9 mouse cellular contexts compared by ENCODE assay signal in the genomic region with DNA sequence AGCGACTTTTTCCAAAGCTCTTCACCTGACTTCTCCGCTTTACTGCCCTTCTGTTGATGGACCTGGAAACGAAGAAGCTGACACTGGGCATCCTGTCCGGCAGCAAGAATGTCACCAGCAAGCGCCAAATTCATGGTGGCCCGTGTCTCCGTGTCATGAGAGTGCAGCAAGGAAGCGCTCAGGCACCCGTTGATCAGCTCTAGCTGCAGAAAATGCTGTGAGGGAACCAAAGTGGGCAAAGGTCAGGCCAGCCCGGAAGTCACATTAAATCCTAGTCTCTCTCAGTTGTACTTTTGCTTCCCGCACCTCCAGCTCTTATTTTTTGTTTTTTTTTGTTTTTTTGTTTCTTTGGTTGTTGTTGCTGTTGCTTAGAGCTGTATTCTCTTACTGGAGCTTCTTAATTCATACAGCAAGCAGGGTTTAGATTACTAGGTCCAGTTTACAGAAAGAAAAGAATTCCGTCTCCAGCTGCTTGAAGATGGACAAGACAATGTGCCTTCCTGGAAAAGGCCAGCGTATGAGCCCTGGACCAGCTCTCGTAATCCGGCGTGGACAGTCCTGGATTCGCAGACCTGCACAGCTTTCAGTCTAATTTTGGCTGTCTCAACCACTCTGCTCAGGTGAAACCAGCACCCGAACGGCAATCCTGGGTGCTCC. TPM values are rescaled to one million over a fixed set of nuclear protein-coding genes. Genes with fewer than 3 reads are reported as not detected.
DNase-seq lines count a peak whose midpoint lies in the region; ATAC-seq and TF ChIP-seq lines count a peak whose summit lies in the region.
"Had no signal": no experiment of that assay in that cellular context is flagged by ENCODE, and none has a peak within 500 bp of the region (broad histone marks: within the 10 kb centered on the region; RNA-seq: fewer than 3 reads in every experiment).

No protein-coding gene starts in this region.

- peak overlapping the region; percentile 74 for H3K9ac ChIP-seq in heart, postnatal 0 days (replicated peaks; ENCODE audit: low read depth, low read length)
- peak overlapping the region; percentile 94 for H3K9ac ChIP-seq in limb, embryonic 13.5 days

- 0 out of 2 replicates have a peak, but pooled peaks cover 4% of the 10 kb centered on the region for H3K27me3 ChIP-seq in E14TG2a.4 (ENCODE audit: insufficient read depth, low read length)
- no peaks in the 10 kb centered on the region for H3K27me3 ChIP-seq in heart, postnatal 0 days (ENCODE audit: control insufficient read depth, insufficient read depth, low read length)
- peaks cover 4% of the 10 kb centered on the region; the same call in 1 of the 2 replicates for H3K27me3 ChIP-seq in limb, embryonic 13.5 days
- H3K27me3 ChIP-seq in small intestine, adult 2 months (ENCODE audit: control insufficient read depth, insufficient read depth, low read length), result no peaks in the 10 kb centered on the region

- no peak for ATAC-seq in CD4-positive, CD25-positive, alpha-beta regulatory T cell, adult 4 months
- peak; percentile 5; the same call in 1 of the 2 replicates for ATAC-seq in heart, postnatal 0 days (ENCODE audit: insufficient read depth, low read depth)
- ATAC-seq in limb, embryonic 13.5 days (ENCODE audit: low FRiP score, low read depth), result no peak

- DNase-seq in CD4-positive, CD25-positive, alpha-beta regulatory T cell, adult 2 months (ENCODE audit: low read depth, low spot score), result peak; percentile 32
- peak; percentile 10 for DNase-seq in heart, postnatal 0 days (ENCODE audit: low spot score)
- no peak for DNase-seq in urinary bladder, postnatal 14 days (ENCODE audit: low spot score)
- DNase-seq in left cerebral cortex, adult 11 months (ENCODE audit: low spot score), result no peak

- H3K4me3 ChIP-seq in E14TG2a.4 (replicated peaks; ENCODE audit: low read length), result peak overlapping the region; percentile 96
- peak overlapping the region; percentile 75 for H3K4me3 ChIP-seq in heart, postnatal 0 days (ENCODE audit: low read depth, low read length)
- H3K4me3 ChIP-seq in limb, embryonic 13.5 days, result peak overlapping the region; percentile 84
- H3K4me3 ChIP-seq in small intestine, adult 2 months (ENCODE audit: low read depth, low read length), result peak overlapping the region; percentile 92

- peak overlapping the region; percentile 78 for H3K4me2 ChIP-seq in heart, postnatal 0 days (ENCODE audit: low read depth, low read length)
- H3K4me2 ChIP-seq in limb, embryonic 13.5 days (replicated peaks), result peak overlapping the region; percentile 92

- peaks cover 42% of the 10 kb centered on the region for H3K36me3 ChIP-seq in E14TG2a.4 (ENCODE audit: insufficient read depth, low read length)
- peaks cover 28% of the 10 kb centered on the region for H3K36me3 ChIP-seq in heart, postnatal 0 days (replicated peaks; ENCODE audit: control insufficient read depth, insufficient read depth, low read length)
- peaks cover 37% of the 10 kb centered on the region for H3K36me3 ChIP-seq in limb, embryonic 13.5 days
- H3K36me3 ChIP-seq in small intestine, adult 2 months (ENCODE audit: control insufficient read depth, insufficient read depth, low read length), result peaks cover 31% of the 10 kb centered on the region

- no peak; the same call in 1 of the 2 replicates for TF ChIP-seq POLR2A in small intestine, adult 2 months (IDR thresholded peaks at IDR 0.05; ENCODE audit: low read depth, low read length)

- no peak for TF ChIP-seq EP300 in heart, postnatal 0 days (IDR thresholded peaks at IDR 0.05; ENCODE audit: low read depth)

- H3K4me1 ChIP-seq in E14TG2a.4 (replicated peaks; ENCODE audit: low read depth, low read length), result peaks cover 36% of the 10 kb centered on the region
- peaks cover 19% of the 10 kb centered on the region for H3K4me1 ChIP-seq in heart, postnatal 0 days (ENCODE audit: control insufficient read depth, insufficient read depth)
- peaks cover 24% of the 10 kb centered on the region for H3K4me1 ChIP-seq in limb, embryonic 13.5 days
- H3K4me1 ChIP-seq in small intestine, adult 2 months (ENCODE audit: control insufficient read depth, insufficient read depth, insufficient read length, low read length), result peaks cover 10% of the 10 kb centered on the region

- no peaks in the 10 kb centered on the region for H3K9me3 ChIP-seq in E14TG2a.4 (ENCODE audit: low read length)
- no peaks in the 10 kb centered on the region for H3K9me3 ChIP-seq in heart, postnatal 0 days (replicated peaks; ENCODE audit: control insufficient read depth, low read length)
- H3K9me3 ChIP-seq in limb, embryonic 13.5 days, result no peaks in the 10 kb centered on the region

- H3K27ac ChIP-seq in heart, postnatal 0 days (ENCODE audit: low read depth), result peak overlapping the region; percentile 76
- peak overlapping the region; percentile 91; the same call in 1 of the 2 replicates for H3K27ac ChIP-seq in limb, embryonic 13.5 days
- peak overlapping the region; percentile 86 for H3K27ac ChIP-seq in small intestine, adult 2 months (ENCODE audit: insufficient read depth, low read depth, low read length)

- 31% methylated on average over 19 of the region's 19 CpGs for WGBS in heart, postnatal 0 days
- 33% methylated on average over 19 of the region's 19 CpGs for WGBS in limb, embryonic 13.5 days
- WGBS in small intestine, adult 2 months, result 9% methylated on average over 19 of the region's 19 CpGs

- TF ChIP-seq CTCF in E14TG2a.4 (conservative IDR thresholded peaks at IDR 0.05; ENCODE audit: low read length), result no peak
- TF ChIP-seq CTCF in heart, postnatal 0 days (IDR thresholded peaks at IDR 0.05; ENCODE audit: low read depth), result no peak
- TF ChIP-seq CTCF in small intestine, adult 2 months (IDR thresholded peaks at IDR 0.05; ENCODE audit: extremely low read depth, insufficient read length, insufficient replicate concordance, low read depth, low read length), result no peak

RNA-seq across cellular contexts. Expression of a gene that starts 0.8 kb away (rescaled TPM):
- 100 to 1,000 TPM in 1 of 2 experiments, 10 to 100 TPM in 1; 83.6 to 112 TPM for polyA plus RNA-seq in CD4-positive, CD25-positive, alpha-beta regulatory T cell, adult 4 months (2017; shearing (Covaris generic))
- total RNA-seq in heart, postnatal 0 days (2014; rRNA removed; ENCODE audit: low replicate concordance), result 20.8 and 40.0 TPM in 2 replicates
- polyA plus RNA-seq in heart, postnatal 0 days (2015; fragmentation: Nextera tagmentation; extraction: Ambion mirVana), result 54.3 and 64.3 TPM in 2 replicates
- polyA plus RNA-seq in limb, embryonic 13.5 days (2015; fragmentation: Nextera tagmentation; extraction: Ambion mirVana), result 136 and 142 TPM in 2 replicates
- polyA plus RNA-seq in small intestine, adult 2 months (2012; rRNA removed), result 249 and 335 TPM in 2 replicates

RNA-seq across cellular contexts. Expression of a gene that starts 9.1 kb away (rescaled TPM):
- polyA plus RNA-seq in CD4-positive, CD25-positive, alpha-beta regulatory T cell, adult 4 months (2017; shearing (Covaris generic)), result not detected
- not detected in 2 replicates for total RNA-seq in heart, postnatal 0 days (2014; rRNA removed; ENCODE audit: low replicate concordance)
- 0.15 and 0.21 TPM in 2 replicates for polyA plus RNA-seq in heart, postnatal 0 days (2015; fragmentation: Nextera tagmentation; extraction: Ambion mirVana)
- not detected in 2 replicates for polyA plus RNA-seq in limb, embryonic 13.5 days (2015; fragmentation: Nextera tagmentation; extraction: Ambion mirVana)
- 0.44 and 2.0 TPM in 2 replicates for polyA plus RNA-seq in small intestine, adult 2 months (2012; rRNA removed)
- total RNA-seq: hematopoietic stem cell, adult 5-6 weeks had no signal

RNA-seq across cellular contexts. Expression of a gene that starts 13.9 kb away (rescaled TPM):
- 1 to 10 TPM in 1 of 2 experiments, not detected in 1; 1.7 TPM for polyA plus RNA-seq in CD4-positive, CD25-positive, alpha-beta regulatory T cell, adult 4 months (2017; shearing (Covaris generic))
- total RNA-seq in heart, postnatal 0 days (2014; rRNA removed; ENCODE audit: low replicate concordance), result 0.77 and 3.0 TPM in 2 replicates
- polyA plus RNA-seq in heart, postnatal 0 days (2015; fragmentation: Nextera tagmentation; extraction: Ambion mirVana), result 1.1 and 1.2 TPM in 2 replicates
- polyA plus RNA-seq in limb, embryonic 13.5 days (2015; fragmentation: Nextera tagmentation; extraction: Ambion mirVana), result 7.6 and 8.7 TPM in 2 replicates
- polyA plus RNA-seq in small intestine, adult 2 months (2012; rRNA removed), result 219 and 481 TPM in 2 replicates
- total RNA-seq: hematopoietic stem cell, adult 5-6 weeks had no signal

RNA-seq across cellular contexts. Expression of a gene that starts 38.1 kb away (rescaled TPM):
- 10 to 100 TPM; 20.3 to 26.3 TPM for polyA plus RNA-seq in CD4-positive, CD25-positive, alpha-beta regulatory T cell, adult 4 months (2017; shearing (Covaris generic))
- 11.8 and 15.0 TPM in 2 replicates for total RNA-seq in heart, postnatal 0 days (2014; rRNA removed; ENCODE audit: low replicate concordance)
- polyA plus RNA-seq in heart, postnatal 0 days (2015; fragmentation: Nextera tagmentation; extraction: Ambion mirVana), result 16.2 and 18.5 TPM in 2 replicates
- polyA plus RNA-seq in limb, embryonic 13.5 days (2015; fragmentation: Nextera tagmentation; extraction: Ambion mirVana), result 20.0 and 22.6 TPM in 2 replicates
- 285 and 579 TPM in 2 replicates for polyA plus RNA-seq in small intestine, adult 2 months (2012; rRNA removed)

RNA-seq across cellular contexts. Expression of a gene that starts 46.1 kb away (rescaled TPM):
- under 1 TPM; 0.32 to 0.90 TPM for polyA plus RNA-seq in CD4-positive, CD25-positive, alpha-beta regulatory T cell, adult 4 months (2017; shearing (Covaris generic))
- 63.5 and 64.5 TPM in 2 replicates for total RNA-seq in heart, postnatal 0 days (2014; rRNA removed; ENCODE audit: low replicate concordance)
- polyA plus RNA-seq in heart, postnatal 0 days (2015; fragmentation: Nextera tagmentation; extraction: Ambion mirVana), result 68.3 and 70.4 TPM in 2 replicates
- polyA plus RNA-seq in limb, embryonic 13.5 days (2015; fragmentation: Nextera tagmentation; extraction: Ambion mirVana), result 279 and 281 TPM in 2 replicates
- 51.8 and 81.9 TPM in 2 replicates for polyA plus RNA-seq in small intestine, adult 2 months (2012; rRNA removed)

Comparison
In these comparisons a context has a peak if more than half of its experiments do, and no peak if none do; other contexts are left out.
1. DNase-seq: peak in CD4-positive, CD25-positive, alpha-beta regulatory T cell, adult 2 months (single experiment) and heart, postnatal 0 days (single experiment); none in urinary bladder, postnatal 14 days (single experiment) and left cerebral cortex, adult 11 months (single experiment).
2. RNA of a gene that starts 13.9 kb away (polyA plus RNA-seq): 219 to 481 TPM in small intestine, adult 2 months; 7.6 to 8.7 TPM in limb, embryonic 13.5 days, 1.7 TPM in CD4-positive, CD25-positive, alpha-beta regulatory T cell, adult 4 months and 1.1 to 1.2 TPM in heart, postnatal 0 days; every median in the first group is over 10 times any median in the second.
3. Peak in every context shown above with its lines, with median percentiles within 50 percentile points of each other: H3K4me3 ChIP-seq and H3K27ac ChIP-seq.